Mouse (Mus musculus): ENCODE results near the gene Gm9844.

- peak; percentile 62 for TF ChIP-seq CTCF (IDR thresholded peaks at IDR 0.05; ENCODE audit: borderline replicate concordance, extremely low read depth, insufficient read depth, insufficient read length)
- TF ChIP-seq POLR2A (IDR thresholded peaks at IDR 0.05; ENCODE audit: borderline replicate concordance, extremely low read depth, insufficient read depth, insufficient read length, poor library complexity, severe bottlenecking) = peak; percentile 82
Observed at GRCm38 (mm10) chr7:24883896-24884692, 22.1 kb downstream of the Gm9844 start, which contains the start of gene Rps19.
